Mouse (Mus musculus): ENCODE measurements around the gene Tnfaip8l1.

- TF ChIP-seq CTCF (IDR thresholded peaks at IDR 0.05; ENCODE audit: low read depth) (no peak), EP300 (IDR thresholded peaks at IDR 0.05; ENCODE audit: low read depth) (no peak)
Observed at GRCm38 (mm10) chr17:56171456-56171855, 9.2 kb downstream of the Tnfaip8l1 start.

All from heart, postnatal 0 days (tissue).